Mouse (Mus musculus): ENCODE results near the gene Arhgap27.

DNA sequence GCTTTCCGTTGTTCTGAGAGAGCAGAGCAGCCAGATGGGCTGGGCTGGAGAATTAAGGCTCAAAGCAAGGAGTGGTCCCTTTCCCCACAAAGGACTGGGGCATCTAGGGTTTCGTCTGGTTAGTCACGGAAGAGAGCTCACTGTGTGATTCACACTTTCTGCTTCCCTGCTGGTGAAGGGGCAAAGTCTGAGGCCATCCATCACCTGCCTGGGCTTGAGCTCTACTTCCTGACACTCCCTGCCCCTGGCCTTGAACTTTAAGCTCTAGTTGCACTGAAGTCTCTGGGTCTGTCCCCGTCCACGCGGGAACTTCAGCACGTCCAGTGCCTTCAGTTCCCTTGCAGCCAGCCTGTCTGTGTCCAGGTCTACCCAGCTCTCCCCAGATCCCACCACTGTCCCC, 22.8 kb downstream of the Arhgap27 start:
- TF ChIP-seq CTCF (IDR thresholded peaks at IDR 0.05; ENCODE audit: extremely low read depth, insufficient read depth, low read length): no peak
- TF ChIP-seq POLR2A (IDR thresholded peaks at IDR 0.05; ENCODE audit: extremely low read depth, insufficient read depth, low read length): no peak
